Mouse (Mus musculus): ENCODE data around the gene Lrp11.

GRCm38 (mm10) chr10:7582891-7583557, 6.6 kb upstream of the Lrp11 start:
- TF ChIP-seq CTCF (IDR thresholded peaks at IDR 0.05; ENCODE audit: low read depth, low read length) (no peak), POLR2A (IDR thresholded peaks at IDR 0.05; ENCODE audit: borderline replicate concordance, low read depth, low read length) (no peak)
